Mouse (Mus musculus) stomach, embryonic 15.5 days (tissue): ENCODE results near the gene Gm13199. TPM values are rescaled to one million over a fixed set of nuclear protein-coding genes. Genes with fewer than 3 reads are reported as not detected.

Experiments used
- polyA plus RNA-seq: library from polyadenylated mRNA; unstranded; fragments of >200 nt; fragmentation: Nextera tagmentation; extraction: Ambion mirVana; gene quantifications from 2 replicates; pipeline ENCODE4 v1.2.1, GENCODE M21; 2015

Gm13199 gene
- polyA plus RNA-seq, 1 experiment from 2014 or later, result 1.0 TPM

Other genes with a start within 250 kb of the Gm13199 start
- gene Camk1d, start 148.4 kb downstream of the Gm13199 start, polyA plus RNA-seq, result 17.9 and 18.4 TPM in 2 replicates
- gene Nudt5, start 17.9 kb downstream of the Gm13199 start, polyA plus RNA-seq, result 72.9 and 76.4 TPM in 2 replicates
- 277 and 297 TPM in 2 replicates for gene Cdc123, start 17.8 kb downstream of the Gm13199 start, polyA plus RNA-seq
- 67.5 and 77.9 TPM in 2 replicates for gene Sec61a2, start 32.5 kb upstream of the Gm13199 start, polyA plus RNA-seq
- 3.0 and 3.7 TPM in 2 replicates for gene Dhtkd1, start 79.9 kb upstream of the Gm13199 start, polyA plus RNA-seq
- gene Upf2, start 88.5 kb upstream of the Gm13199 start, polyA plus RNA-seq, result 9.5 and 10.2 TPM in 2 replicates